Mouse (Mus musculus) lung, postnatal 25 days (tissue): ENCODE results near the gene Tnks2.

ENCODE experiments used
- DNase-seq: peaks from one replicate; pipeline ENCODE4 v3.0.0; 2022; ENCODE audit warnings: low spot score

The Tnks2 gene

GRCm38 (mm10) chr19:36896791-36897569 lies 62.9 kb downstream of the Tnks2 start:
- no peak for DNase-seq

GRCm38 (mm10) chr19:36897778-36898177 lies 63.7 kb downstream of the Tnks2 start:
- DNase-seq = peak; percentile 37

GRCm38 (mm10) chr19:36903377-36903776 lies 69.3 kb downstream of the Tnks2 start:
- DNase-seq = no peak

GRCm38 (mm10) chr19:36904211-36905007 lies 70.4 kb downstream of the Tnks2 start:
- DNase-seq = no peak

- no peak for DNase-seq
These were observed 75.1 kb downstream of the Tnks2 start for GRCm38 (mm10) chr19:36909150-36909549.

- peak; percentile 57 for DNase-seq
These were observed 75.8 kb downstream of the Tnks2 start for GRCm38 (mm10) chr19:36909676-36910292.

- DNase-seq = no peak
These were observed 76.5 kb downstream of the Tnks2 start for GRCm38 (mm10) chr19:36910424-36911045.

- DNase-seq = no peak
These were observed 79.0 kb downstream of the Tnks2 start for GRCm38 (mm10) chr19:36913064-36913463.

- DNase-seq = no peak
These were observed 82.2 kb downstream of the Tnks2 start for GRCm38 (mm10) chr19:36916206-36916605.

- no peak for DNase-seq
These were observed 82.9 kb downstream of the Tnks2 start for GRCm38 (mm10) chr19:36916876-36917389.

GRCm38 (mm10) chr19:36918441-36919301 lies 84.6 kb downstream of the Tnks2 start:
- DNase-seq = peak; percentile 77

GRCm38 (mm10) chr19:36919466-36919865 lies 85.4 kb downstream of the Tnks2 start, which contains the start of gene Fgfbp3:
TSS of gene Fgfbp3 (minus strand) at chr19:36919615.
- no peak for DNase-seq

- DNase-seq = peak; percentile 64
These were observed 88.0 kb downstream of the Tnks2 start for GRCm38 (mm10) chr19:36922015-36922414.

- peak; percentile 72 for DNase-seq
These were observed 88.9 kb downstream of the Tnks2 start for GRCm38 (mm10) chr19:36922936-36923335.

- peak; percentile 78 for DNase-seq
These were observed 91.9 kb downstream of the Tnks2 start, which contains the start of gene Btaf1 for GRCm38 (mm10) chr19:36925671-36926552. TSS of gene Btaf1 (plus strand) at chr19:36926079.

- DNase-seq = no peak
These were observed 92.7 kb downstream of the Tnks2 start for GRCm38 (mm10) chr19:36926553-36927236.

GRCm38 (mm10) chr19:36927800-36928361 lies 93.8 kb downstream of the Tnks2 start:
- DNase-seq = no peak

- no peak for DNase-seq
These were observed 95.8 kb downstream of the Tnks2 start for GRCm38 (mm10) chr19:36929816-36930215.

- DNase-seq = no peak
These were observed 98.1 kb downstream of the Tnks2 start for GRCm38 (mm10) chr19:36932097-36932496.
